Mouse (Mus musculus) embryonic facial prominence, embryonic 14.5 days (tissue): ENCODE results near the gene Dnal4. TPM values are rescaled to one million over a fixed set of nuclear protein-coding genes. Genes with fewer than 3 reads are reported as not detected.

Experiments
- ATAC-seq: fragments of 200-750 bp; cut with Nextera tagmentation; 2 replicates; pipeline ENCODE4 v1.8.0; 2017; ENCODE audit warnings: low read depth, moderate number of reproducible peaks, moderate TSS enrichment
- DNase-seq: peaks from one replicate; pipeline ENCODE4 v3.0.0-alpha.2; 2015; ENCODE audit warnings: low spot score
- H3K27ac ChIP-seq: fragments of 300-500 bp; sonication (generic); replicated peaks from 2 replicates; pipeline ENCODE4 v1.5.1; 2014; ENCODE audit warnings: low read depth, mild to moderate bottlenecking, low read length, moderate library complexity
- H3K27me3 ChIP-seq: fragments of 300-500 bp; sonication (generic); replicated peaks from 2 replicates; pipeline ENCODE4 v1.6.1; 2014; ENCODE audit warnings: low read length; ENCODE audit not compliant: control insufficient read depth, insufficient read depth
- H3K36me3 ChIP-seq: fragments of 300-500 bp; sonication (generic); 2 replicates; pipeline ENCODE4 v1.6.1; 2014; ENCODE audit warnings: low read length, mixed read lengths; ENCODE audit not compliant: control insufficient read depth, insufficient read depth
- H3K4me1 ChIP-seq: fragments of 300-500 bp; sonication (generic); 2 replicates; pipeline ENCODE4 v1.6.1; 2014; ENCODE audit warnings: antibody characterized with exemption, low read length; ENCODE audit not compliant: control insufficient read depth, insufficient read depth
- H3K4me2 ChIP-seq: fragments of 300-500 bp; sonication (generic); 2 replicates; pipeline ENCODE4 v1.6.1; 2014; ENCODE audit warnings: low read depth, mild to moderate bottlenecking, low read length, moderate library complexity, mixed read lengths
- H3K4me3 ChIP-seq: fragments of 300-500 bp; sonication (generic); 2 replicates; pipeline ENCODE4 v1.5.1; 2014; ENCODE audit warnings: low read depth, mild to moderate bottlenecking, low read length
- H3K9ac ChIP-seq: fragments of 300-500 bp; sonication (generic); 2 replicates; pipeline ENCODE4 v1.6.1; 2014; ENCODE audit warnings: low read depth, mild to moderate bottlenecking, low read length, moderate library complexity, mixed read lengths
- H3K9me3 ChIP-seq: fragments of 300-500 bp; sonication (generic); 2 replicates; pipeline ENCODE4 v1.6.1; 2016; ENCODE audit warnings: low read length; ENCODE audit not compliant: control insufficient read depth
- WGBS: fragments of 180-500 bp; shearing (Covaris S2); extraction: QIAGEN DNeasy Blood & Tissue Kit; methylation state at CpG from one replicate; pipeline ENCODE4 v1.1.7; 2014; 5-methylcytosine and 5-hydroxymethylcytosine counted together
- polyA plus RNA-seq: library from polyadenylated mRNA; unstranded; fragments of >200 nt; fragmentation: Nextera tagmentation; extraction: Ambion mirVana; gene quantifications from 2 replicates; pipeline ENCODE4 v1.2.1, GENCODE M21; 2014

Gene Dnal4
- polyA plus RNA-seq = 50.0 and 59.5 TPM in 2 replicates

DNA sequence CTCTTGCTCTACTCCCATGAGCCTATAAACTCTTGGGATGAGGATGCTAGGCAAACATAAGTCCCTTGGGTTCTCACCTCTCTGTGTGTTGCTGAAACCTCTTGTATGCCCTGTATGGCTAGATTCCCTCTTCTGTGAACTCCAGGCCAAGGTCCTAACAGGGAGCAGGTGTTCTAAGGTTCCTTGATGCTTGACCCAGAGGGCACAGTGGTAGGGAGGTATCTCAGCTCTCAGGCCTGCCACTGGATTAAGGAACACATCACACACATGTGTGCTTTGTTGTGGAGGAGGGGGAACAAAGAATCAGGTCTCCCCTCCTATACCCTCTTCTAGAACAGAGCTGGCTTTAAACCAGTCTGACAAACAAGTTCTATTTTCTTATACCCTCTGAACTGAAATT is at the start of gene Dnal4:
TSS of gene Dnal4 (minus strand) at position 101 of the 400 bp plus-strand sequence.
- ATAC-seq = no peak
- Histone ChIP-seq H3K27me3 (no peaks in the 10 kb centered on the region), H3K27ac (no peak within 1 kb of the TSS), H3K9ac (no peak within 1 kb of the TSS), H3K4me2 (no peak within 1 kb of the TSS), H3K4me1 (peaks cover 10% of the 10 kb centered on the region), H3K9me3 (no peaks in the 10 kb centered on the region), H3K36me3 (no peaks in the 10 kb centered on the region), H3K4me3 (no peak within 1 kb of the TSS)
- DNase-seq = no peak

DNA sequence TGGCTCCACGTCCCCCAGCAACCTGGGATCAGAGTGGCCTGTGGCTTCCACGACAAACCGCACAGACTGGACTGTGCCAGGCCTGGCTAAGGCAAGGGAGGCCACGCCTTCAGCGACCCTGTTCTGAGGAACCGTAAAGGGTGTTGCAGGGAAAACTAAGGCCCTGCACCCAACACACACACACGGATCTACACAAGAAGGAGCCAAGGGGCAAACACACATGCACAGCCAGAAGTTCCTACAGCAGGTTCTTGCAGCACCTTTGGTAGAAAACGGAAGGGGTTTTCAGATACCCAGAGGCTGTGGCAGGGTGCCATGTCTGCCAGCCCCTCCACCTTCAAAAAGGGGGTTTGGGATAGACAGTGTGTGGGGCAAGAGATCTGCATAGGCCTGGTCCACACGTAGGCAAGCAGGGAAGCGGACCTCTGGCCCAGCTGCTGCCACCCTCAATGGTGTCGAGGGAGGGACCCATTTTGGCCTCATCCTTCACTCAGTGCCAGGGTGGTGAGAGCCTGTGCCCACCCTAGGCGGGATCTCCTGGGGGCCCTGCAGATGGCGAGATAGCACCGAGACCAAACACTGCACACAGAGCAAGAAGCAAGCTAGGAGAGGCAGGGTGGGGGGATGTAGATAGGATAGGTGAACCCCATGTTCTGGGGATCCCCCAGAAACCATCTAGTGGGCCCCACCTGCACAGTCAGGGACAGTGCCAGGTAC is 49.6 kb upstream of the Dnal4 start:
- Histone ChIP-seq H3K4me1 (peaks cover 8% of the 10 kb centered on the region), H3K4me3 (no peak overlapping the region), H3K36me3 (peaks cover 76% of the 10 kb centered on the region), H3K9ac (no peak overlapping the region), H3K4me2 (no peak overlapping the region), H3K27me3 (no peaks in the 10 kb centered on the region), H3K27ac (no peak overlapping the region), H3K9me3 (no peaks in the 10 kb centered on the region)
- ATAC-seq (no peak), DNase-seq (no peak)
- 83% methylated on average over 14 of the region's 14 CpGs for WGBS

DNA sequence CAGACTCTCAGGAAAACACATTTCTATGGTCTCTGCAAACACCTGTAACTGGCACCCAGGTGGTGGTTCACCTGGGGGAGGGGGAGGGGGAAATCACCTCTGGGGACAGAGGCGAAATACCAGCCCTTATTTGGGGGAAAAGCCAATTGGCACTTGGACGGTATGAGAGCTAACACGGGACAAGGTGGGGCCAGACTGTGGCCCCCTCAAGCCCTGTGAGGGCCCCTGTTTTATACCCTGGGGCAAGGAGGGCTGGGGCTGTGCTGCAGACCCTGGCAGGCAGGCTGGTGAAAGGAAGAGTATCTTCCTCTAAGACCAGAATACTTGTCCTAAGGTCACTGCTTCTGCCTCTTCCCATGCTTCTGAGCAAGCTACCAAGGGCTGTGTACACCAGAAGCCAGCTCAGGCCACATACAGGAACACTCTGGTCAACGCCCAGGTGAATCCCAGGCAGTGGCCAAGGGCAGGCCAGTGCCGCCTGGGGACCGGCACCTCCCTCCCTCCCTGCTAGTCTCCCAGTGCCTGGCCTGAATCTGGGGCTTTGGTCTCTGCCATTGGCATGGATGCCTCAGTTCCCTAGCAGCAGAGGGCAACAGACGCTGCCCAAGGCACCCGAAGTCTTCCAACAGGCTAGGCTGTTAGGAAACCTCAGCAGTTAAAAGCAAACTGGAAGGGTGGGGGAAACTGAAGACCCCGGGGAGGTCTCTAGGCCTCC is 48.7 kb upstream of the Dnal4 start:
- no peak for DNase-seq
- Histone ChIP-seq H3K9me3 (no peaks in the 10 kb centered on the region), H3K27me3 (no peaks in the 10 kb centered on the region), H3K9ac (no peak overlapping the region; the same call in 1 of the 2 replicates), H3K27ac (no peak overlapping the region), H3K4me1 (peaks cover 3% of the 10 kb centered on the region; the same call in 1 of the 2 replicates), H3K4me3 (no peak overlapping the region), H3K36me3 (peaks cover 71% of the 10 kb centered on the region), H3K4me2 (no peak overlapping the region)
- WGBS = 78% methylated on average over 9 of the region's 9 CpGs
- no peak for ATAC-seq

DNA sequence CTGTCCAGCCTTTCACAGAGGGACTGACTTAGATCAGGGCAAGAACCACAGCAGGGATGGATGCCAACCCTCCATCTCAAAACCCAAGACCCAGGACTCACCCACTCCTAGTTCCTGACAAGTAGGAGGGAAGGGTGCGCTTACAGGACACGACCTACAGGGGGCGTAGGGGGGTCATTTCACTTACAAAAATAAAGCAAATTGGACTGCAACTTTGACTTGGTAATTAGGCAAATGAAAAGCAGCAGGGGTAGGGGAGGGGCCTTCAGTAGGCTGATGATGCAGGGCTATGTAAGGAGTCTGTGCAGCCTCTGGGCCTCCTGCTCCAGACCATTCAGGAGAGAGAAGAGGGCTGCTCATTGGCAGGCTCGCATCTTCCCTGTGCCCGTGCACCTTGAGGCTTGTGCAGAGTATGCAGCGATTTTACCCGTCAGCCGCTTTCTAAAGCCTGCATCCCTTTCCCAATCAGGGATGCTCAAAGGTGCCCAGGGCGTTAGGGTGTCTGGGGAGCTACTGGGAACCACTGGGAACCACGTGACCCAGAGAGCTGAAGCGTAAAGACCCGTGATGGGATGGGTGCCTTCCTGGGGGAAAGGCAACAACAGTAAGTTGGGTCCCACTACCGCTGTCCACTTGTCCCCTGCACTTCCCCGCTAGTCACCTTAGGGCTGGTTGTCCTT is 47.6 kb upstream of the Dnal4 start:
- Histone ChIP-seq H3K36me3 (peaks cover 65% of the 10 kb centered on the region), H3K4me3 (no peak overlapping the region), H3K4me2 (no peak overlapping the region), H3K4me1 (peaks cover 3% of the 10 kb centered on the region; the same call in 1 of the 2 replicates), H3K9me3 (no peaks in the 10 kb centered on the region), H3K27ac (no peak overlapping the region), H3K27me3 (no peaks in the 10 kb centered on the region), H3K9ac (no peak overlapping the region)
- 61% methylated on average over 14 of the region's 14 CpGs for WGBS
- no peak for DNase-seq
- ATAC-seq = no peak

DNA sequence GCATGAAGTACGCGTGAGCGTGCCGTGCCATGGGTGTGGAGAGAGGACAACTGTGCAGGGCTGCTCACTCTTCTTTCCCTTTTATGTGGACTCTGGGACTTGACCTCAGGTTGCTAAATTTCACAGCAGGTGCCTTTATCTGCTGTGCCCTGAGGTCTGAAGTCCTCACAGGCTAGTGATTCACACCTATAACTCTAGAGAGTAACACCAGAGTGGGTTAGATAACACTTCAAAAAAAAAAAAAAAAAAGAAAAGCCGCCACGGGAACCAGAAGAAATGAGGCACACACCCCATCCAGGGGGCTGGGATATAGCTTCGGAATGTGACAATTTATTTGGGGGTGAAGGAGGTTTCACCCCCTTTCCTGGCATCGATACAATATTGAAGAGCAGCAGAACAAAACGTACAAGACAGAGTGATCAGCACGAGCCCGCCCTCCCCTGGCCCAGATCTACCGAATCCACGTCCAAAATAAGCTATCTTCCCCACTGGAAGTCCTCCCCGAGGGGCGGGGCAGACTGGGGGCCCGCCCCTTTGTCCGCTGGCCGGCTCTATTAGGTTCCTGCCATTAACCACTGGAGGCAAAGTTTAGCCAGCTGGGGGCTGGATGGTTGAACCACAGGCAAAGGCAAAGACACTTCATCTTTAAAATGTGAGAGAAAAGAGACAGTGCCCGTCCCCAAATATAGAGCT is 46.1 kb upstream of the Dnal4 start:
- ATAC-seq (no peak), DNase-seq (no peak)
- Histone ChIP-seq H3K4me3 (no peak overlapping the region), H3K27ac (no peak overlapping the region), H3K4me2 (no peak overlapping the region), H3K4me1 (peaks cover 3% of the 10 kb centered on the region; the same call in 1 of the 2 replicates), H3K27me3 (no peaks in the 10 kb centered on the region), H3K36me3 (peaks cover 58% of the 10 kb centered on the region), H3K9ac (no peak overlapping the region), H3K9me3 (peaks cover 4% of the 10 kb centered on the region; the same call in 1 of the 2 replicates)
- WGBS = 68% methylated on average over 19 of the region's 19 CpGs

DNA sequence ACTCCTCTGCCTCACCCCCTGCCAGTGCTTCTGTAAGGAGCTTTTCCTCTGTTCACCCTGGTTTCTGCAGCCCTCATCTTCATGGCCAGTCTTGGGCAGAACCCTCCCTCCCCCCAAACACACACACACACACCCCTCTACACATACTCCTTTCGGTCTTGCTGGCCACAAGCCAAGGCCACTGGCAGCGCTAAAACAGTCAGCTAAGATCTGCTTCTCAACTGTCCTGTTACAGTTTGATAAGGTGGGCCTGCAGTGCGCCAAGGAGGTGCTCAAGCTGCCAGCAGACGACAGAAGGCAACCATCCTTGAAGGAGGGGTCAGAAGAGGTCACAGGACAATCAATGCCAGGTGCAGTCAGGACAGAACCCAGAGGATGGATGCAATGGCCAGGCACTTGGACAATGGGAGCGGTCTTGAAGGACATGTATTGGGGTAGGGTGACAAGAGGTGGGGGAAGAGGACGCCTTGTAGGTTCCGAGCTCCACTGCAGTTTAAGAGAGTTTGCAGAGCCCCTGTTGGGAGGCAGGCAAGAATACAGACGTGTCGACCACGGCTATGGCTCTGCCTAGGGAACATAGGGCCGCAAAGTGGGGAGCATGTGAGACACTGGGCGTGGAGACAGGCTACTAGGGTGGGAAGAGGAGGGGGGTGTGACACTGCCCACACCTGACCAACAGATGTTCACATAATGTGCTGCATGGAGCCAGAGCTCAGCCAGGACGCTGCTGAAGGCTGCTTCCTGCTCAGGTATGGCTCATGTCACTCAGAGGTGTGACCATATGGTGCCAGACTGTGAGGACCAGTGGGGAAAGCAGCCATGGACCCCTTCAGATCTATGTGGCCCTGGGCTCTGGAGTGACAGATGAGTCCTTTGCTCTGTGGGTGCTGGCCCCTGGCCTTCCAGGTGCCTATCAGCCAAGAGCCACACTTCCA is 44.9 kb upstream of the Dnal4 start:
- 67% methylated on average over 13 of the region's 13 CpGs for WGBS
- no peak overlapping the region for H3K4me2 ChIP-seq
- peaks cover 3% of the 10 kb centered on the region; the same call in 1 of the 2 replicates for H3K4me1 ChIP-seq
- no peaks in the 10 kb centered on the region for H3K27me3 ChIP-seq
- no peak overlapping the region for H3K4me3 ChIP-seq
- H3K36me3 ChIP-seq = peaks cover 46% of the 10 kb centered on the region
- no peak overlapping the region for H3K9ac ChIP-seq
- peaks cover 9% of the 10 kb centered on the region; the same call in 1 of the 2 replicates for H3K9me3 ChIP-seq
- ATAC-seq (no peak), DNase-seq (no peak)
- no peak overlapping the region for H3K27ac ChIP-seq

DNA sequence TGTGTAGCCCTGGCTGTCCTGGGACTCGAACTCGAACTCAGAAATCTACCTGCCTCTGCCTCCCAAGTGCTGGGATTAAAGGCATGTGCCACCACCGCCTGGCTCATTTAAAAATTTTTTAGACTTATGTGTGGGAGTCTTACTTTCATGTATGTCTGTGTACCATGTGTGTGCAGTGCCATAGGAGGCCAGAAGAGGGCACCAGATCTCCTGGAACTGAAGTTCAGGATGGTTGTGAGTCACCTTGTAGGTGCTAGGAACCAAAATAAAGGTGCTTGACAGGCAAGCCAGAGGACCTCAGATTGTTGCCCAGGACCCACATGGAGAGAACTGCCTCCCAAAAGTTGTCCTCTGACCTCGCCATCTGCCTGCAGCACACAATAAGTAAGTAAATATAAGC is 40.7 kb upstream of the Dnal4 start:
- 91% methylated on average over 4 of the region's 4 CpGs for WGBS
- no peak for DNase-seq
- peaks cover 3% of the 10 kb centered on the region; the same call in 1 of the 2 replicates for H3K4me1 ChIP-seq
- H3K9me3 ChIP-seq = peaks cover 9% of the 10 kb centered on the region; the same call in 1 of the 2 replicates
- no peak overlapping the region for H3K9ac ChIP-seq
- H3K27ac ChIP-seq = no peak overlapping the region
- H3K36me3 ChIP-seq = peaks cover 9% of the 10 kb centered on the region; the same call in 1 of the 2 replicates
- H3K27me3 ChIP-seq = no peaks in the 10 kb centered on the region
- no peak for ATAC-seq
- H3K4me3 ChIP-seq = no peak overlapping the region
- H3K4me2 ChIP-seq = no peak overlapping the region
